Mouse (Mus musculus) layer of hippocampus, adult 9-10 months (tissue): ENCODE results near the gene Tas2r140.

Experiments
- DNase-seq: peaks from one replicate; pipeline ENCODE4 v3.0.0; 2022; ENCODE audit warnings: low spot score

Tas2r140 gene

GRCm38 (mm10) chr6:133055716-133056115 lies at the start of gene Tas2r140:
TSS of gene Tas2r140 (minus strand) at chr6:133055816.
- DNase-seq, result no peak

DNA sequence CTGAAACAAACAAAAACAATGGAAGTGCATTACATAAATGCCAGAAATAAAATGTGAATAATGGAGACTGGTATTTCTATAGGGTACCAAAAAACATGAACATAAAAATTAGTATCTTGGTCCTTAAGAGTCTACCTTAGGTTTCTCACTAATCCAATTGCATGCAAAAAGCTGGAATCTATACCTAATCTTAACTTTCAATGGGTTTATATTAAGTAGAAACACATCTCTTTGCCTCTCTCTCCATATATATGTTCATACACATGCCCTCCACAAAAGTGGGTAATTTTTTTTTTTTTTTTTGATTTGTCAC lies 48.9 kb upstream of the Tas2r140 start, which contains the start of gene Smim10l1:
Gene Smim10l1 (plus strand): TSS at position 301 of the 313 bp plus-strand sequence.
- DNase-seq, result no peak

DNA sequence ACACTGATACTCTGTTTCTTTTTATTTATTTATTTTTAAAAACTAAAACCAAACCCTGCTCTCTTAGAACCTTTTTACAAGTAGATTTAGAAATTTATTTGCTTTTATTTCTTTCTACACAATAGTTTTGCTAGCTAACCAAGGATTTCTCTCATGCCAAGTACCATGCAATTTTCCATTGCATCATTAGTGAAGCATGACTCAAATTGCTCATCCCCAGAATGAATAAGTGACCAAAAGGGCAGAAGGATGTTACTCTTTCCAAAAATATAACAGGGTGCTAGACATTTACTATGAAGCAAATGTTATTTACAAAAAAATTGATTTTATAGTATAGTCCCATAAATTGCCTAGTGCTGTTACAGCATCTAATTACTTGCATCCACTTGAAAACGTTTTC lies 46.8 kb upstream of the Tas2r140 start:
- no peak for DNase-seq

DNA sequence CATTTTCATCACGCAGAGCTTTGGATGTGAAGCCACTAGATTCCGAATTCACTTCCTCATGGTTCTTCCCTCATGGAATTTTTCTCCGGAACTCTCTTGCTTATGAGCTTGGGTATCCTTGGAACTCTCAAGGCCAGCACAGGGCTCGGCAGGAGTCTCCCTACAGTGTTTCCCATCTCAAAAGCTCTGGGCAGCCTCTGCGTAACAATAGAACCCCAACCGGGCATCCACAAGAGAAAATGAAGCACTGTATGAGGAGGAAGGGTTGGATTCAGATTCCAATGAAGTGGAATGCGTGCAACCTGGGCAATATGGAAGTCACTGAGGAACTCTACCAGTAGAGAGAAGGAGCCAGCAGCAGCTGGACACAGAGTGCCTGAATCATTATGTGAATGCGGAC lies 36.6 kb upstream of the Tas2r140 start:
- DNase-seq, result no peak

DNA sequence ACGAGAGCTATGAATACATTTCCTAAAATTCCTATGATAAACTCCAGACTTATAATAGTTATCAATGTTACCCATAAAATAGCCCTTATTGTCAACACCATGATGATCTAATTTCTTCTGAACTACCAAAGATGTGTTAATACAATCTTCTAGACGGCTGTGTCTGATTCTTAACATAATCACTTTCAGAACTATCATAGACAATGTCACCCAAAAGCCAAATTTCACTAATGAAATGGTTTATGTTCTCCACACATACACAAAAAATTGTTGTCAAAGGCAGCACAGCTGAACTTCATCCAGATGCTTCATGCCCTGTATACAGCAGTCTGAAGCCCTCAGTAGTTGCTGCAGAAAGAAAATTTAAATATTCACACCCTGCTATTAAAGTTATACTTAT lies 18.6 kb downstream of the Tas2r140 start, which contains the start of gene Tas2r103:
Gene Tas2r103 (minus strand): TSS at position 101 of the 400 bp plus-strand sequence.
- no peak for DNase-seq
